Mouse (Mus musculus) ES-Bruce4 (cell line): ENCODE results near the gene Sytl1.

ENCODE experiments used
- CTCF ChIP-seq: IDR thresholded peaks from one replicate; pipeline ENCODE4 v1.8.1; 2011; ENCODE audit warnings: low read depth, low read length
- POLR2A ChIP-seq: IDR thresholded peaks from one replicate; pipeline ENCODE4 v1.8.1; 2011; ENCODE audit warnings: low read length; ENCODE audit not compliant: insufficient read depth

DNA sequence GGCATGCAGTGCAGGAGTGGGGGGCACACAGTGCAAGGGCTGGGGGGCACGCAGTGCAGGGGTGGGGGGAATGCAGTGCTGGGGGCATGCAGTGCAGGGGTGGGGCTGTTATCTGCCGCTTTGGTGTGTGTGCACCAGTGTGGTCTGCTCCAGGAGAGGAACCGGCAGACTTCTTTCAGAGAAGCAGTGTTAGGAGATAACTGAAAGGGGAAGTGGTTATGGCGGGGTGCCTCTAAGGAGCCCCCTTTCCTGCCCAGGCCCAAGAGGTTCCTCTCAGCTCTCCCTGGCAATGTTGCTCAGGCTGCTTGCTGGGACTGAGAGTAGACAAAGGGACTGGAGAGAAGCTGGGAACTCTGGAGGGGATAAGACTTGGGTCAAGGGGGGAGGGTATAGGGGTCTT is 25.0 kb downstream of the Sytl1 start:
- TF ChIP-seq CTCF = no peak
- TF ChIP-seq POLR2A = no peak
